8 mouse cellular contexts compared by ENCODE assay signal in genomic region chr4:99931240-99931580, GRCm38 (mm10). TPM values are rescaled to one million over a fixed set of nuclear protein-coding genes. Genes with fewer than 3 reads are reported as not detected.
A peak's percentile ranks its signal among the peaks of the same experiment; 100 is the strongest.
DNase-seq lines count a peak whose midpoint lies in the region; ATAC-seq and TF ChIP-seq lines count a peak whose summit lies in the region.

No protein-coding gene starts in this region.

- no peak for DNase-seq in embryonic facial prominence, embryonic 10.5 days (ENCODE audit: low spot score)
- DNase-seq in left cerebral cortex, adult 2 months (ENCODE audit: extremely low spot score in 1 of 2, low spot score in 2 of 2) = no peak
- no peak for DNase-seq in left cerebral cortex, adult 8-10 months (ENCODE audit: low spot score in 2 of 2)
- DNase-seq in testis, postnatal 14 days (ENCODE audit: low spot score) = no peak
- no peak for DNase-seq in thymus, adult 2 months

- no peak overlapping the region for H3K27ac ChIP-seq in embryonic facial prominence, embryonic 12.5 days
- H3K27ac ChIP-seq in embryonic facial prominence, embryonic 10.5 days (replicated peaks) = no peak overlapping the region
- no peak overlapping the region for H3K27ac ChIP-seq in left cerebral cortex, adult 2 months
- H3K27ac ChIP-seq in intestine, embryonic 15.5 days = peak overlapping the region; percentile 54
- H3K27ac ChIP-seq in thymus, adult 2 months (ENCODE audit: control insufficient read depth, insufficient read depth, low read length) = no peak overlapping the region

- intact Hi-C loops in left cerebral cortex, adult 2 months (cut with DNase I) = no loop called here

- no peaks in the 10 kb centered on the region; the same call in 1 of the 2 replicates for H3K36me3 ChIP-seq in embryonic facial prominence, embryonic 12.5 days
- 0 out of 2 replicates have a peak, but pooled peaks cover 4% of the 10 kb centered on the region for H3K36me3 ChIP-seq in embryonic facial prominence, embryonic 10.5 days (replicated peaks)
- H3K36me3 ChIP-seq in intestine, embryonic 15.5 days = no peaks in the 10 kb centered on the region
- H3K36me3 ChIP-seq in myocyte (ENCODE audit: control insufficient read depth, insufficient read depth) = no peaks in the 10 kb centered on the region
- H3K36me3 ChIP-seq in thymus, adult 2 months (ENCODE audit: control insufficient read depth, insufficient read depth, low read length) = no peaks in the 10 kb centered on the region

- H3ac ChIP-seq in myocyte (ENCODE audit: control insufficient read depth, insufficient read length) = no peak overlapping the region

- TF ChIP-seq POLR2A in myocyte (IDR thresholded peaks at IDR 0.05; ENCODE audit: insufficient read length, low read depth) = no peak
- no peak for TF ChIP-seq POLR2A in thymus, adult 2 months (IDR thresholded peaks at IDR 0.05; ENCODE audit: control insufficient read depth, extremely low read depth, insufficient read depth, low read length, poor library complexity)

- no peaks in the 10 kb centered on the region for H3K9me3 ChIP-seq in embryonic facial prominence, embryonic 12.5 days
- H3K9me3 ChIP-seq in embryonic facial prominence, embryonic 10.5 days = no peaks in the 10 kb centered on the region
- H3K9me3 ChIP-seq in intestine, embryonic 15.5 days = no peaks in the 10 kb centered on the region

- no peak for ATAC-seq in embryonic facial prominence, embryonic 12.5 days (ENCODE audit: insufficient number of reproducible peaks, insufficient read depth, low FRiP score, low TSS enrichment)
- no peak for ATAC-seq in intestine, embryonic 15.5 days

- H3K4me3 ChIP-seq in embryonic facial prominence, embryonic 12.5 days = no peak overlapping the region
- no peak overlapping the region for H3K4me3 ChIP-seq in embryonic facial prominence, embryonic 10.5 days
- peak overlapping the region; percentile 64 for H3K4me3 ChIP-seq in left cerebral cortex, adult 2 months
- H3K4me3 ChIP-seq in intestine, embryonic 15.5 days (replicated peaks) = peak overlapping the region; percentile 71
- peak overlapping the region; percentile 67 for H3K4me3 ChIP-seq in myocyte
- H3K4me3 ChIP-seq in thymus, adult 2 months (ENCODE audit: control insufficient read depth, insufficient read depth, low read length) = no peak overlapping the region

- no peaks in the 10 kb centered on the region for H3K27me3 ChIP-seq in embryonic facial prominence, embryonic 12.5 days
- H3K27me3 ChIP-seq in embryonic facial prominence, embryonic 10.5 days (replicated peaks; ENCODE audit: low read depth, poor library complexity, severe bottlenecking) = 0 out of 2 replicates have a peak, but pooled peaks cover 4% of the 10 kb centered on the region
- no peaks in the 10 kb centered on the region for H3K27me3 ChIP-seq in intestine, embryonic 15.5 days (replicated peaks)
- H3K27me3 ChIP-seq in myocyte (ENCODE audit: control insufficient read depth, insufficient read depth, insufficient read length) = no peaks in the 10 kb centered on the region
- H3K27me3 ChIP-seq in thymus, adult 2 months (ENCODE audit: control insufficient read depth, insufficient read depth, low read length) = no peaks in the 10 kb centered on the region

- 74% methylated on average over 11 of the region's 11 CpGs for WGBS in embryonic facial prominence, embryonic 12.5 days
- 65% methylated on average over 11 of the region's 11 CpGs for WGBS in embryonic facial prominence, embryonic 10.5 days
- WGBS in intestine, embryonic 15.5 days = 65% methylated on average over 11 of the region's 11 CpGs
- WGBS in thymus, adult 2 months = 96% methylated on average over 11 of the region's 11 CpGs

- no peak overlapping the region for H3K9ac ChIP-seq in embryonic facial prominence, embryonic 12.5 days
- H3K9ac ChIP-seq in intestine, embryonic 15.5 days = peak overlapping the region; percentile 6; the same call in 1 of the 2 replicates

- no peak for TF ChIP-seq CTCF in left cerebral cortex, adult 2 months (IDR thresholded peaks at IDR 0.05)
- no peak for TF ChIP-seq CTCF in thymus, adult 2 months (IDR thresholded peaks at IDR 0.05; ENCODE audit: borderline replicate concordance, control insufficient read depth, extremely low read depth, insufficient read depth, low read length, poor library complexity)

- H3K4me1 ChIP-seq in embryonic facial prominence, embryonic 12.5 days = peaks cover 3% of the 10 kb centered on the region; the same call in 1 of the 2 replicates
- peaks cover 27% of the 10 kb centered on the region for H3K4me1 ChIP-seq in embryonic facial prominence, embryonic 10.5 days
- H3K4me1 ChIP-seq in intestine, embryonic 15.5 days (replicated peaks) = peaks cover 11% of the 10 kb centered on the region
- peaks cover 6% of the 10 kb centered on the region; the same call in 1 of the 2 replicates for H3K4me1 ChIP-seq in thymus, adult 2 months (replicated peaks; ENCODE audit: control insufficient read depth, insufficient read depth, low read length)

- H3K79me2 ChIP-seq in myocyte (ENCODE audit: control insufficient read depth, insufficient read depth) = peaks cover 22% of the 10 kb centered on the region

- H3K4me2 ChIP-seq in embryonic facial prominence, embryonic 12.5 days (replicated peaks) = peak overlapping the region; percentile 3; the same call in 1 of the 2 replicates
- peak overlapping the region; percentile 91 for H3K4me2 ChIP-seq in intestine, embryonic 15.5 days (replicated peaks)
- H3K4me2 ChIP-seq in myocyte (ENCODE audit: low read depth) = peak overlapping the region; percentile 86

TF ChIP-seq in myocyte, 11 proteins besides CTCF, POLR2A, EP300 and RAD21:
- no peak for TF ChIP-seq MYOD1 (IDR thresholded peaks at IDR 0.05; ENCODE audit: control insufficient read depth in 1 of 3, insufficient read length in 2 of 3, low read depth in 2 of 3)
- no peak for TF ChIP-seq POLR2AphosphoS2 (IDR thresholded peaks at IDR 0.05; ENCODE audit: insufficient read length, low read depth)
- TF ChIP-seq TCF3 (IDR thresholded peaks at IDR 0.05; ENCODE audit: insufficient read length, low read depth) = no peak
- TF ChIP-seq REST (IDR thresholded peaks at IDR 0.05; ENCODE audit: insufficient read depth, insufficient read length) = no peak
- no peak for TF ChIP-seq USF1 (IDR thresholded peaks at IDR 0.05; ENCODE audit: low read depth)
- TF ChIP-seq CEBPB (IDR thresholded peaks at IDR 0.05; ENCODE audit: insufficient read depth, poor library complexity, severe bottlenecking) = no peak
- no peak for TF ChIP-seq SRF (IDR thresholded peaks at IDR 0.05; ENCODE audit: control insufficient read depth, insufficient read length, low read depth)
- no peak for TF ChIP-seq MAX (IDR thresholded peaks at IDR 0.05; ENCODE audit: low read depth)
- TF ChIP-seq TCF12 (IDR thresholded peaks at IDR 0.05; ENCODE audit: insufficient read depth, poor library complexity, severe bottlenecking) = no peak
- no peak for TF ChIP-seq E2F4 (IDR thresholded peaks at IDR 0.05; ENCODE audit: insufficient read depth)
- no peak for TF ChIP-seq MYOG (IDR thresholded peaks at IDR 0.05; ENCODE audit: control insufficient read depth in 1 of 3, insufficient read depth in 1 of 3, insufficient read length in 2 of 3, low read depth in 2 of 3)
TF ChIP-seq in myocyte: peak in this region for 0.

RNA-seq across cellular contexts. Expression of gene Itgb3bp, which starts 1.6 kb away (rescaled TPM):
- 45.2 and 49.4 TPM in 2 replicates for polyA plus RNA-seq in embryonic facial prominence, embryonic 12.5 days (2016; fragmentation: Nextera tagmentation; extraction: Ambion mirVana)
- 52.7 and 55.7 TPM in 2 replicates for polyA plus RNA-seq in embryonic facial prominence, embryonic 10.5 days (2016; fragmentation: Nextera tagmentation; extraction: Ambion mirVana)
- 1 to 10 TPM; 4.1 to 4.8 TPM for total RNA-seq in left cerebral cortex, adult 2 months (2021)
- total RNA-seq in left cerebral cortex, adult 8-10 months (2022) = 1 to 10 TPM; 4.8 to 7.8 (median 6.3) TPM
- polyA plus RNA-seq in intestine, embryonic 15.5 days (2015; fragmentation: Nextera tagmentation; extraction: Ambion mirVana) = 34.6 and 40.1 TPM in 2 replicates
- 3.8 TPM for polyA plus RNA-seq in myocyte (2012; fragmentation: generic; extraction: Trizol)
- 0.92 and 1.1 TPM in 2 replicates for polyA plus RNA-seq in thymus, adult 2 months (2012; rRNA removed)

RNA-seq across cellular contexts. Expression of gene Pgm1, which starts 2.0 kb away (rescaled TPM):
- polyA plus RNA-seq in embryonic facial prominence, embryonic 12.5 days (2016; fragmentation: Nextera tagmentation; extraction: Ambion mirVana) = 42.2 and 43.5 TPM in 2 replicates
- polyA plus RNA-seq in embryonic facial prominence, embryonic 10.5 days (2016; fragmentation: Nextera tagmentation; extraction: Ambion mirVana) = 62.9 and 77.5 TPM in 2 replicates
- 10 to 100 TPM; 50.6 to 52.2 TPM for total RNA-seq in left cerebral cortex, adult 2 months (2021)
- 10 to 100 TPM; 58.5 to 65.5 (median 61.2) TPM for total RNA-seq in left cerebral cortex, adult 8-10 months (2022)
- 193 and 195 TPM in 2 replicates for polyA plus RNA-seq in intestine, embryonic 15.5 days (2015; fragmentation: Nextera tagmentation; extraction: Ambion mirVana)
- 95.6 TPM for polyA plus RNA-seq in myocyte (2012; fragmentation: generic; extraction: Trizol)
- 25.3 and 29.7 TPM in 2 replicates for polyA plus RNA-seq in thymus, adult 2 months (2012; rRNA removed)

Comparison
In these comparisons a context has a peak if more than half of its experiments do, and no peak if none do; other contexts are left out.
1. H3K4me2 ChIP-seq: peak in every context shown above with its lines; median percentile 91 in intestine, embryonic 15.5 days; 86 in myocyte; 3 in embryonic facial prominence, embryonic 12.5 days.
2. H3K4me3 ChIP-seq: peak in left cerebral cortex, adult 2 months (single experiment), intestine, embryonic 15.5 days (single experiment) and myocyte (single experiment); none in embryonic facial prominence, embryonic 12.5 days (single experiment), embryonic facial prominence, embryonic 10.5 days (single experiment) and thymus, adult 2 months (single experiment).